ENCODE assay signal across 8 mouse cellular contexts in the genomic region with DNA sequence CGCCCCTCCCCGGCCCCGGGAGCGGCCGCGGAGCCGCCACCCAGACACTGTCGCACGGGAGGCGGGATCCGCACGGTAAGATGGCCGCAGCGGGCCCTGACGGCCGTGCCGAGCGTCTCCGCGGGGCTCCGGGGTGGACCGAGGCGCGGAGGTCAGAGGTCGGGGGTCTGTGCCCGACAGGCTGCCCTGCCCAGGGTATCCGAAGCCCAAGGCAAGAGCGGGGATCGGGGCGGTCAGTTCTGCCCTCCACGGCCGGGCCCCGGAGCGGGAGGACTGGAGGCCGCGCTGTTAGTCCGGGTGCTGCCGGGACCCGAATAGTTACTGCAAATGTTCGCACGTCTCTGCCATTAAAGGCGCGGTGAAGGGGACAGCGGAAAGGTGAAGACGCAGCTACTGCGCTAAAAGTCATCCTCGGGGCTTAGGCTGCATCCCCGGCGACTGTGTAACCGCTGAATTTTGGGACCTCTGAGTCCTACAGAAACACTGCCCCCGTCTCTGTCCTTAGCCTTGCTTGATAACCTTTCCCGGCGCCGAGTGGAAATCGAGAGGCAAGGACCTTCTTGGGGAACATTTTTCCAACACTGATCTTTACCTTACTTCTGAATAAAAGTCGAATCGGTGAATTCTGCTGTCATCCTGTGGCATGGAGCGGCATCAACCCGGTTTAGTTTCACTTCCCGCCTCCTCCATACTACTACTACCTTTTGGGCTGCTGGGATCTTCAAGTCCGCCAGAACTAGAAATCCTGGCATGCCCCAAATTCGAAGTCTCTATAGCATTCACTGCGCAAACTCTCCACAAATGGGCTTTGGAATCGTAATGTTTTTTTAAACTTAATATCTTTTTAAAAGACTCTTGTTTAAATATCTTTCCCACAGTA. TPM values are rescaled to one million over a fixed set of nuclear protein-coding genes. Genes with fewer than 3 reads are reported as not detected.
DNase-seq lines count a peak whose midpoint lies in the region; ATAC-seq lines count a peak whose summit lies in the region.

No protein-coding gene starts in this region.

- peak; percentile 10 for DNase-seq in embryo, embryonic 10.5 days (ENCODE audit: low spot score)
- no peak for DNase-seq in embryo, embryonic 11 days
- peak; percentile 61 for DNase-seq in 3134 (ENCODE audit: extremely low read depth, insufficient read length, low spot score)
- peak; percentile 45 for DNase-seq in c-Kit-positive CD71-positive TER-119-positive erythroid progenitor cells, embryonic 14.5 days (ENCODE audit: low spot score)
- no peak for DNase-seq in retina, postnatal 1 day
- DNase-seq in lung, postnatal 14 days: no peak

- ATAC-seq in inflammation-experienced regulatory T-cells, adult 6 months: peak; percentile 23
- ATAC-seq in monocyte, adult 5-6 weeks (replicated peaks; ENCODE audit: insufficient number of reproducible peaks, low FRiP score, low TSS enrichment, poor library complexity, severe bottlenecking): peak; percentile 6; the same call in 1 of the 2 replicates

RNA-seq across cellular contexts. Expression of gene Gid8, which starts 0.6 kb away (rescaled TPM):
- polyA plus RNA-seq in inflammation-experienced regulatory T-cells, adult 6 months (2017; shearing (Covaris generic)): 10 to 100 TPM; 20.2 to 22.8 (median 22.4) TPM
- total RNA-seq in monocyte, adult 5-6 weeks (2017): 46.5 to 53.9 TPM (median 52.1 TPM) in 3 replicates

RNA-seq across cellular contexts. Expression of gene Dido1, which starts 0.7 kb away (rescaled TPM):
- polyA plus RNA-seq in inflammation-experienced regulatory T-cells, adult 6 months (2017; shearing (Covaris generic)): 10 to 100 TPM; 36.4 to 52.4 (median 45.3) TPM
- 58.9 to 107 TPM (median 65.1 TPM) in 3 replicates for total RNA-seq in monocyte, adult 5-6 weeks (2017)

RNA-seq across cellular contexts. Expression of gene Slc17a9, which starts 14.5 kb away (rescaled TPM):
- 10 to 100 TPM; 31.7 to 86.8 (median 66.9) TPM for polyA plus RNA-seq in inflammation-experienced regulatory T-cells, adult 6 months (2017; shearing (Covaris generic))
- total RNA-seq in monocyte, adult 5-6 weeks (2017): 1.8 to 5.2 TPM (median 1.9 TPM) in 3 replicates

Comparison
In these comparisons a context has a peak if more than half of its experiments do, and no peak if none do; other contexts are left out.
1. DNase-seq: peak in embryo, embryonic 10.5 days (single experiment), 3134 (single experiment) and c-Kit-positive CD71-positive TER-119-positive erythroid progenitor cells, embryonic 14.5 days (single experiment); none in embryo, embryonic 11 days (single experiment), retina, postnatal 1 day (single experiment) and lung, postnatal 14 days (single experiment).